Mouse (Mus musculus): ENCODE measurements around the gene Zer1. TPM values are rescaled to one million over a fixed set of nuclear protein-coding genes. Genes with fewer than 3 reads are reported as not detected.
A peak's percentile ranks its signal among the peaks of the same experiment; 100 is the strongest.
"Not testable (repeated sequence)": the region's sequence is repeated elsewhere in the genome, so short reads cannot be mapped to it uniquely, and the experiment has no call there.

The Zer1 gene
- polyA plus RNA-seq, 1 experiment = 39.1 TPM

GRCm38 (mm10) chr2:30134928-30135620, 10.7 kb upstream of the Zer1 start:
- Histone ChIP-seq H3K4me1 (ENCODE audit: control insufficient read depth, insufficient read depth, insufficient read length, low read length) (peaks cover 21% of the 10 kb centered on the region), H3K36me3 (ENCODE audit: control insufficient read depth, insufficient read depth, low read length) (peaks cover 23% of the 10 kb centered on the region), H3K27me3 (ENCODE audit: control insufficient read depth, insufficient read depth, low read length) (no peaks in the 10 kb centered on the region), H3K27ac (ENCODE audit: insufficient read depth, low read depth, low read length) (peak overlapping the region; percentile 95), H3K4me3 (ENCODE audit: low read depth, low read length) (peak overlapping the region; percentile 98)
- TF ChIP-seq POLR2A (IDR thresholded peaks at IDR 0.05; ENCODE audit: low read depth, low read length) = peak; percentile 22; the same call in 1 of the 2 replicates
- TF ChIP-seq CTCF (IDR thresholded peaks at IDR 0.05; ENCODE audit: extremely low read depth, insufficient read length, insufficient replicate concordance, low read depth, low read length) = no peak
- WGBS = 20% methylated on average over 10 of the region's 10 CpGs

- peaks cover 21% of the 10 kb centered on the region for H3K36me3 ChIP-seq (ENCODE audit: control insufficient read depth, insufficient read depth, low read length)
- H3K27me3 ChIP-seq (ENCODE audit: control insufficient read depth, insufficient read depth, low read length) = no peaks in the 10 kb centered on the region
- H3K27ac ChIP-seq (ENCODE audit: insufficient read depth, low read depth, low read length) = peak overlapping the region; percentile 95
- TF ChIP-seq POLR2A (IDR thresholded peaks at IDR 0.05; ENCODE audit: low read depth, low read length) = no peak
- no peak for TF ChIP-seq CTCF (IDR thresholded peaks at IDR 0.05; ENCODE audit: extremely low read depth, insufficient read length, insufficient replicate concordance, low read depth, low read length)
- 4% methylated on average over 6 of the region's 6 CpGs for WGBS
- peaks cover 22% of the 10 kb centered on the region for H3K4me1 ChIP-seq (ENCODE audit: control insufficient read depth, insufficient read depth, insufficient read length, low read length)
- H3K4me3 ChIP-seq (ENCODE audit: low read depth, low read length) = peak overlapping the region; percentile 98
Observed at GRCm38 (mm10) chr2:30134378-30134711, 10.0 kb upstream of the Zer1 start.

- Histone ChIP-seq H3K27me3 (ENCODE audit: control insufficient read depth, insufficient read depth, low read length) (no peaks in the 10 kb centered on the region), H3K4me1 (ENCODE audit: control insufficient read depth, insufficient read depth, insufficient read length, low read length) (peaks cover 22% of the 10 kb centered on the region), H3K36me3 (ENCODE audit: control insufficient read depth, insufficient read depth, low read length) (peaks cover 17% of the 10 kb centered on the region), H3K4me3 (ENCODE audit: low read depth, low read length) (peak within 1 kb of the TSS; percentile 98), H3K27ac (ENCODE audit: insufficient read depth, low read depth, low read length) (peak within 1 kb of the TSS; percentile 99)
- under 1% methylated on average over 46 of the region's 46 CpGs for WGBS
- TF ChIP-seq CTCF (IDR thresholded peaks at IDR 0.05; ENCODE audit: extremely low read depth, insufficient read length, insufficient replicate concordance, low read depth, low read length) = no peak
- peak; percentile 96 for TF ChIP-seq POLR2A (IDR thresholded peaks at IDR 0.05; ENCODE audit: low read depth, low read length)
Observed at GRCm38 (mm10) chr2:30133613-30134377, 9.4 kb upstream of the Zer1 start, which contains the start of gene Tbc1d13. Gene Tbc1d13, plus strand, starts transcription at chr2:30133746.

GRCm38 (mm10) chr2:30132801-30133612, 8.6 kb upstream of the Zer1 start:
- no peak for TF ChIP-seq CTCF (IDR thresholded peaks at IDR 0.05; ENCODE audit: extremely low read depth, insufficient read length, insufficient replicate concordance, low read depth, low read length)
- no peak for TF ChIP-seq POLR2A (IDR thresholded peaks at IDR 0.05; ENCODE audit: low read depth, low read length)
- H3K4me3 ChIP-seq (ENCODE audit: low read depth, low read length) = peak overlapping the region; percentile 98
- 7% methylated on average over 16 of the region's 16 CpGs for WGBS

GRCm38 (mm10) chr2:30131240-30131639, 6.9 kb upstream of the Zer1 start:
- H3K4me1 ChIP-seq (ENCODE audit: control insufficient read depth, insufficient read depth, insufficient read length, low read length) = peaks cover 13% of the 10 kb centered on the region; the same call in 1 of the 2 replicates
- H3K4me3 ChIP-seq (ENCODE audit: low read depth, low read length); H3K27me3 ChIP-seq (ENCODE audit: control insufficient read depth, insufficient read depth, low read length); H3K36me3 ChIP-seq (ENCODE audit: control insufficient read depth, insufficient read depth, low read length); H3K27ac ChIP-seq (ENCODE audit: insufficient read depth, low read depth, low read length): not testable (repeated sequence)
- WGBS = 61% methylated on average over 5 of the region's 5 CpGs

More at GRCm38 (mm10) chr2:30132801-30133612, 8.6 kb upstream of the Zer1 start:
- Histone ChIP-seq H3K27me3 (ENCODE audit: control insufficient read depth, insufficient read depth, low read length) (no peaks in the 10 kb centered on the region), H3K4me1 (ENCODE audit: control insufficient read depth, insufficient read depth, insufficient read length, low read length) (peaks cover 22% of the 10 kb centered on the region), H3K36me3 (ENCODE audit: control insufficient read depth, insufficient read depth, low read length) (peaks cover 14% of the 10 kb centered on the region), H3K27ac (ENCODE audit: insufficient read depth, low read depth, low read length) (peak overlapping the region; percentile 99)

GRCm38 (mm10) chr2:30130156-30130555, 5.8 kb upstream of the Zer1 start:
- no peaks in the 10 kb centered on the region for H3K27me3 ChIP-seq (ENCODE audit: control insufficient read depth, insufficient read depth, low read length)
- peaks cover 9% of the 10 kb centered on the region; the same call in 1 of the 2 replicates for H3K4me1 ChIP-seq (ENCODE audit: control insufficient read depth, insufficient read depth, insufficient read length, low read length)
- H3K4me3 ChIP-seq (ENCODE audit: low read depth, low read length) = no peak overlapping the region
- no peak overlapping the region for H3K27ac ChIP-seq (ENCODE audit: insufficient read depth, low read depth, low read length)
- no peak for TF ChIP-seq CTCF (IDR thresholded peaks at IDR 0.05; ENCODE audit: extremely low read depth, insufficient read length, insufficient replicate concordance, low read depth, low read length)
- TF ChIP-seq POLR2A (IDR thresholded peaks at IDR 0.05; ENCODE audit: low read depth, low read length) = no peak
- H3K36me3 ChIP-seq (ENCODE audit: control insufficient read depth, insufficient read depth, low read length) = no peaks in the 10 kb centered on the region
- WGBS = 57% methylated on average over 4 of the region's 4 CpGs
